Mouse (Mus musculus) liver, adult 2 months (tissue): ENCODE measurements at regions not wholly inside any gene's neighbourhood (a gene's known extent, or its start where the extent isn't known, plus 50 kb on each side); places are given as distances from the start of the nearest gene placed in this dataset.

Experiments
- DNase-seq: peaks from one replicate; pipeline ENCODE4 v3.0.0-alpha.2; 2011; ENCODE audit warnings: low read depth, low spot score; ENCODE audit errors: extremely low read depth
- H3K27ac ChIP-seq: fragments of 200-500 bp; replicated peaks from 2 replicates; pipeline ENCODE4 v1.5.1; 2012; ENCODE audit warnings: low read depth, mild to moderate bottlenecking, control low read depth, inconsistent platforms, low read length; ENCODE audit not compliant: insufficient read depth
- H3K27me3 ChIP-seq: fragments of 200-500 bp; 2 replicates; pipeline ENCODE4 v1.6.1; 2012; ENCODE audit warnings: mild to moderate bottlenecking, moderate library complexity, low read length, inconsistent platforms; ENCODE audit not compliant: control insufficient read depth, insufficient read depth
- H3K36me3 ChIP-seq: fragments of 200-500 bp; 2 replicates; pipeline ENCODE4 v1.6.1; 2012; ENCODE audit warnings: low read length, inconsistent platforms; ENCODE audit not compliant: control insufficient read depth, insufficient read depth
- H3K4me1 ChIP-seq: fragments of 200-500 bp; 2 replicates; pipeline ENCODE4 v1.6.1; 2011; ENCODE audit warnings: low read length; ENCODE audit not compliant: control insufficient read depth, insufficient read depth
- H3K4me3 ChIP-seq: fragments of 200-500 bp; 2 replicates; pipeline ENCODE4 v1.5.1; 2011; ENCODE audit warnings: low read depth, mild to moderate bottlenecking, control low read depth, low read length, moderate library complexity; ENCODE audit not compliant: insufficient read depth
- H3K79me2 ChIP-seq: fragments of 200-500 bp; 2 replicates; pipeline ENCODE4 v1.6.1; 2012; ENCODE audit warnings: inconsistent platforms, mild to moderate bottlenecking, low read length, moderate library complexity; ENCODE audit not compliant: control insufficient read depth, insufficient read depth
- H3K9ac ChIP-seq: fragments of 200-500 bp; 2 replicates; pipeline ENCODE4 v1.6.1; 2012; ENCODE audit warnings: low read depth, mild to moderate bottlenecking, control low read depth, inconsistent platforms, low read length
- CTCF ChIP-seq: fragments of 200-500 bp; IDR thresholded peaks from 2 replicates; pipeline ENCODE4 v1.5.1; 2011; ENCODE audit warnings: low read depth, low read length, control low read depth
- POLR2A ChIP-seq: fragments of 200-500 bp; IDR thresholded peaks from 2 replicates; pipeline ENCODE4 v1.6.1; 2011; ENCODE audit warnings: low read length, control low read depth; ENCODE audit not compliant: insufficient read depth; ENCODE audit errors: extremely low read depth
- WGBS: fragments of 180-500 bp; shearing (Covaris S2); methylation state at CpG from one replicate; pipeline ENCODE4 v1.1.7; 2018; 5-methylcytosine and 5-hydroxymethylcytosine counted together

DNA sequence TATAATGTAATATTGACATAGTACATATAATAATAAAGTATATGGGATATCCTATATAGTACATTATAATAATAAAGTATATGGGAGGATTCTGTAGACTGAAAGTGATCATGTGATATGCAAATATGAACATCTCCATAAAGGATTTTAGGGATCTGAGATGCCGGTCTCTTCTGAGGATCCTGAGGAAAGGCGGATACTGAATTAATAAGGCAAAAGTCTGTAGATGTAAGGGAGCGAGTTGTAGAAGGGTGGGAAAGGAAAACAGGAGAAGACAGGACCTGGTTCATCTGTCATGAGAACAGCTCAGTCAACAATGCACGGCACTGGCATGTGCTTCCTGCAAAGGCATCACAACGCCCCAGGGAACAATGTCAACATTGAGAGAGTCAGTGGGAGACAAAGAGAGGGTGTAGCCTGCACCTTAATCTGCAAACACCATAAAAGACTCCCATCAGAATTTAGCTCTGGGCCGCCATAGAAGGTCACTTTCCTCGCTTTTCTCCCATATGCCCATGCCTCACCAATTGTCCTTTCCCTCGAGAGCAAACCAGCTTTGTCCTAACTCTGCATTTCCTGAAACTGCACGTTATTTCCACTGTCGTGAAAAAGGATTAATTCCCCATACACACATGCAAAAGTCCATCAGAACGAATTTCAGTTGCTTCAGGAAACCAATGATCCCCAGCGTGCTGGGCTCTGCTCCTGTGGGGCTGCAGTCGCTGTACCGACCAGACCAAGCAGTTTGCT is 53.7 kb upstream of the Cpm start:
- H3K4me1 ChIP-seq = peaks cover 3% of the 10 kb centered on the region; the same call in 1 of the 2 replicates
- DNase-seq = no peak
- TF ChIP-seq POLR2A (no peak), CTCF (no peak)
- no peaks in the 10 kb centered on the region for H3K79me2 ChIP-seq
- WGBS = 57% methylated on average over 14 of the region's 14 CpGs
- no peaks in the 10 kb centered on the region for H3K27me3 ChIP-seq
- H3K36me3 ChIP-seq = no peaks in the 10 kb centered on the region
- H3K9ac ChIP-seq = no peak overlapping the region
- no peak overlapping the region for H3K27ac ChIP-seq
- H3K4me3 ChIP-seq = no peak overlapping the region

DNA sequence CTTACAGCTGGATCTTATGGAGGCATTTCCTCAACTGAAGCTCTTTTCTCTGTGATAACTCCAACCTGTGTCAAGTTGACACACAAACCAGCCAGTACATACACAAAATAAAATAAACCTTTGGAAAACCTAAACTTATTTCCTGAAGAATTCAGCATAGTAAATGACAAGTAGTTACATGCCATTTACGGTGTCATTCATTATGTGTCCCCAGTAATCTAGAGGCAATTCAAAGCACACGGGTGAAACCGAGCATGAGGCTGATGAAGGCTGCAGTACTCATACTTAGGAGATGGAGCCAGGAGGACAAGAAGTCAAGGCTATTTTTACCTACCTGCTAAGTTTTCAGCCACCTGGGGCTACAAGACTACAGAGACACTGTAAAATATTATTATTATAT is 54.4 kb upstream of the Cpm start:
- Histone ChIP-seq H3K27me3 (no peaks in the 10 kb centered on the region), H3K4me1 (peaks cover 3% of the 10 kb centered on the region; the same call in 1 of the 2 replicates), H3K9ac (no peak overlapping the region), H3K36me3 (no peaks in the 10 kb centered on the region), H3K79me2 (no peaks in the 10 kb centered on the region), H3K4me3 (no peak overlapping the region), H3K27ac (no peak overlapping the region)
- 93% methylated on average over 3 of the region's 3 CpGs for WGBS
- no peak for DNase-seq
- TF ChIP-seq POLR2A (no peak), CTCF (no peak)

- Histone ChIP-seq H3K4me3 (no peak overlapping the region), H3K36me3 (no peaks in the 10 kb centered on the region), H3K79me2 (no peaks in the 10 kb centered on the region), H3K27me3 (no peaks in the 10 kb centered on the region), H3K4me1 (peaks cover 3% of the 10 kb centered on the region; the same call in 1 of the 2 replicates), H3K9ac (no peak overlapping the region), H3K27ac (no peak overlapping the region)
- TF ChIP-seq CTCF (no peak), POLR2A (no peak)
- DNase-seq = no peak
- 93% methylated on average over 6 of the region's 6 CpGs for WGBS
Observed at GRCm38 (mm10) chr10:117574056-117574727, 55.1 kb upstream of the Cpm start.

GRCm38 (mm10) chr10:117573596-117573850 is 55.8 kb upstream of the Cpm start:
- Histone ChIP-seq H3K9ac (no peak overlapping the region), H3K27ac (no peak overlapping the region), H3K4me3 (no peak overlapping the region), H3K27me3 (no peaks in the 10 kb centered on the region), H3K4me1 (peaks cover 3% of the 10 kb centered on the region; the same call in 1 of the 2 replicates), H3K36me3 (no peaks in the 10 kb centered on the region), H3K79me2 (no peaks in the 10 kb centered on the region)
- no peak for DNase-seq
- TF ChIP-seq CTCF (no peak), POLR2A (no peak)
- 94% methylated on average over 3 of the region's 3 CpGs for WGBS

DNA sequence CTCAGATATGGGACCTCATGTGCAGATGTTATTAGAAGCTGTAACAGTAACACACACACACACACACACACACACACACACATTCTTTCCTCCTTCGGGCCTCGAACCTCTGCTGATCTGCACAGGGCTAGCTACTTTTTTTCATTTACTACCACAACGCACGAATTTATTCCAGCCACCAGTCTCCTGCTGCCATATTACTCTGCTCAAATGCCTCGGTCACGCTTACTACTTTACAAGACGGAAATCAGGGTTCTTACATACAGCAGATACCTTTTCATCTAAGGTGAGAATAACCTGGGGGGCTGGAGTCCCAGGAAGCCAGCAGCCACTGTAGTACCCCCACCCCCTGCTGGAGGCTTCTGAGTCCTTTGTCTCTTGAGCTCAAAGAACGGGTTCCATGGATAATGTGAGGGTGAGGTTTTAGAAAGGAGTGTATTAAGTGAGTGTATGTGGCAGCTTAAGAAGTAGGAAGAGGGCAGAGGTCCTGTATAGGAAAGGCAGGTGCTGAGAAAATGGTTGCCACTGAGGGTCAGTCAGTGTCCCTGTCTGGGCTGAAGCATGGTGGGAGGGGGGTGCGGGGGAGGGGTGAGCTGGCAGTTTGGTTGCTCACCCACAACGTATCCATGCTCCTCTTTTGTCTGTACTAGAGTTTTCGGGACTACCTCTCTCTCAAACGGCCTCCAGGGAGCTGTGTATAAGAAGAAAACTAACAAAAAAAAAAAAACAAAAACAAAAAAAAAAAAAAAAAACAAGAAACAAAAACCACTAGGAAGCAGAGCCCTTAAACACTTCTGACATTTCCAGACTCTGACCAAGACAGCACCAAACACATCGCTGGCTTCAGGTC is 56.3 kb upstream of the Cpm start:
- Histone ChIP-seq H3K27ac (no peak overlapping the region), H3K4me3 (no peak overlapping the region), H3K36me3 (no peaks in the 10 kb centered on the region), H3K79me2 (no peaks in the 10 kb centered on the region), H3K27me3 (no peaks in the 10 kb centered on the region), H3K4me1 (peaks cover 3% of the 10 kb centered on the region; the same call in 1 of the 2 replicates), H3K9ac (no peak overlapping the region)
- WGBS = 81% methylated on average over 13 of the region's 13 CpGs
- TF ChIP-seq POLR2A = no peak
- no peak for TF ChIP-seq CTCF
- no peak for DNase-seq
